Comparison of ENCODE assay signal across 8 mouse cellular contexts in the genomic region with DNA sequence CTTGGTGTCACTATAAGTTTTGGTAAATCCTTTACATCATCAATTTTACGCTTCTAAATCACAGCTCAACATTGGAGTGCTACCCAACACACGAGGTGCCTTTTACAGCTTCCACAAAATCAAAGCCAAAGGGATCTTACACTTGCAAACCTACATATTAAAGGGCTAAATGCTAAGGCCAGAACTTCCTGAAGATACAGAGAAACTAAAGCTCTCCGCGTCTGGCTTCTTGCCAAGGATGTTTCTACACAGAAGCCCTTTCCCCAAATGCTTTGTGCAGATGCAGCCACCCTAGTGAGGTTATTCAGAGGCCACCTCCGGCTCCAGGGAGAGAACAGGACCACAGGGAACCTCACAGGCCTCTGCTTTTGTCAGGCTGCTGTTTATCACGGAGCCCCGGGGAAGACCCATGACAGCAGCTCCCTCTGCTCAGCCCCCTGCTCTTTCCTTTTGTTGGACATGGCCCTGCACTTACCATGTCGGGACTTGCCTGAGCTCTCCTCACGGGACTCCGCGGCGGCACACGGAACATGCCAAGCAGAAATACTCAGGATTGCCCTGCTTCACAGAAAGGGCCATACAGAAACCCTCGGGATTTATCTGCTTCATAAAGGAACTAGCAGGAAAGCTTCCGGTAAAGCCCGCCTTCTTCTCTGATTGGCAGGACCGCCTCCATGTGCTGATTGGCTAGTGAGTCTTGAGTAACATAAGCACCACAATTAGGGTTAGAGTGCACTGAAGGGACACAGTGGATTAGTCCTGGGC. TPM values are rescaled to one million over a fixed set of nuclear protein-coding genes. Genes with fewer than 3 reads are reported as not detected.
DNase-seq lines count a peak whose midpoint lies in the region; TF ChIP-seq lines count a peak whose summit lies in the region.
"Not testable (repeated sequence)": the region's sequence is repeated elsewhere in the genome, so short reads cannot be mapped to it uniquely, and the experiment has no call there.

Gene 3300002I08Rik, minus strand, starts transcription at position 653 of the 765 bp plus-strand sequence.

- peak; percentile 95 for DNase-seq in adipocyte (ENCODE audit: low spot score)
- peak; percentile 74 for DNase-seq in gastrocnemius, postnatal 10 days
- DNase-seq in hindlimb bud, embryonic 11.5 days (ENCODE audit: extremely low spot score, low read depth, low spot score) = peak; percentile 64
- peak; percentile 86 to 87 for DNase-seq in left cerebral cortex, adult 2 months (ENCODE audit: extremely low spot score in 1 of 2, low spot score in 2 of 2)
- DNase-seq in retina, postnatal 7 days (ENCODE audit: low read depth, low spot score) = peak; percentile 73
- peak; percentile 83 for DNase-seq in urinary bladder, adult 18-20 months (ENCODE audit: low spot score in 2 of 2)

- H3K36me3 ChIP-seq in macrophage (ENCODE audit: inconsistent target) = not testable (repeated sequence)

- WGBS in macrophage (ENCODE audit: missing documents) = 4% methylated on average over 12 of the region's 17 CpGs

- not testable (repeated sequence) for TF ChIP-seq CTCF in cortical plate, adult 2 months (IDR thresholded peaks at IDR 0.05; ENCODE audit: extremely low read depth, insufficient read depth, low read length); left cerebral cortex, adult 2 months (IDR thresholded peaks at IDR 0.05)

- intact Hi-C loops in left cerebral cortex, adult 2 months (cut with DNase I) = loop anchor here (2.0 kb wide), 1 partner anchor 51 kb away; no protein-coding TSS in a partner anchor

- 0 out of 2 replicates have a peak, but pooled peaks have one; percentile 19 for TF ChIP-seq POLR2A in cortical plate, adult 2 months (IDR thresholded peaks at IDR 0.05; ENCODE audit: extremely low read depth, insufficient read depth, low read length)

- H3K79me2 ChIP-seq in macrophage (ENCODE audit: inconsistent target) = not testable (repeated sequence)

- peak within 1 kb of the TSS; percentile 63 for H3K4me3 ChIP-seq in cortical plate, adult 2 months (ENCODE audit: insufficient read depth, low read length)
- H3K4me3 ChIP-seq in left cerebral cortex, adult 2 months = peak within 1 kb of the TSS; percentile 84
- H3K4me3 ChIP-seq in macrophage (ENCODE audit: inconsistent target) = peak within 1 kb of the TSS; percentile 64

- H3K4me1 ChIP-seq in cortical plate, adult 2 months (ENCODE audit: control insufficient read depth, insufficient read depth, low read length) = not testable (repeated sequence)

- not testable (repeated sequence) for H3K27ac ChIP-seq in cortical plate, adult 2 months (ENCODE audit: insufficient read depth, low read length)
- H3K27ac ChIP-seq in left cerebral cortex, adult 2 months = peak within 1 kb of the TSS; percentile 83
- H3K27ac ChIP-seq in macrophage = peak within 1 kb of the TSS; percentile 43

RNA-seq across cellular contexts. Expression of gene 3300002I08Rik, which starts in this region (rescaled TPM):
- polyA plus RNA-seq in cortical plate, adult 2 months (2012; rRNA removed) = 2.7 and 4.4 TPM in 2 replicates
- total RNA-seq in gastrocnemius, postnatal 10 days (2021) = 1 to 10 TPM; 1.6 to 2.7 TPM
- 1 to 10 TPM; 8.4 to 9.2 TPM for total RNA-seq in left cerebral cortex, adult 2 months (2021)
- total RNA-seq in macrophage (2018; cell fraction: chromatin; rRNA removed) = 10 to 100 TPM in 15 of 26 experiments, 1 to 10 TPM in 10, not detected in 1; 1.7 to 29.1 (median 12.5) TPM
- total RNA-seq in macrophage (2018; cell fraction: cytosol; rRNA removed) = 1 to 10 TPM; 1.3 to 5.8 (median 3.4) TPM
- total RNA-seq in macrophage (2018; cell fraction: nucleus; rRNA removed) = 10 to 100 TPM in 8 of 26 experiments, 1 to 10 TPM in 18; 1.2 to 19.0 (median 6.1) TPM
- 1.1 to 2.4 TPM (median 2.0 TPM) in 3 replicates for polyA plus RNA-seq in macrophage (2018)
